28 mouse cellular contexts compared by ENCODE assay signal in genomic region chr7:135376048-135376447, GRCm38 (mm10). TPM values are rescaled to one million over a fixed set of nuclear protein-coding genes. Genes with fewer than 3 reads are reported as not detected.
A peak's percentile ranks its signal among the peaks of the same experiment; 100 is the strongest.
DNase-seq lines count a peak whose midpoint lies in the region; ATAC-seq lines count a peak whose summit lies in the region.
"Had no signal": no experiment of that assay in that cellular context is flagged by ENCODE, and none has a peak within 500 bp of the region (broad histone marks: within the 10 kb centered on the region; RNA-seq: fewer than 3 reads in every experiment).

No protein-coding gene starts in this region.

- H3K27me3 ChIP-seq in forebrain, embryonic 14.5 days (replicated peaks; ENCODE audit: control insufficient read depth, insufficient read depth, low read length) = no peaks in the 10 kb centered on the region
- no peaks in the 10 kb centered on the region for H3K27me3 ChIP-seq in forebrain, embryonic 10.5 days (ENCODE audit: poor library complexity, severe bottlenecking)
- no peaks in the 10 kb centered on the region for H3K27me3 ChIP-seq in neural tube, embryonic 14.5 days (ENCODE audit: control insufficient read depth, insufficient read depth, low read length)
- H3K27me3 ChIP-seq: embryonic facial prominence, embryonic 13.5 days; intestine, embryonic 15.5 days; limb, embryonic 15.5 days; liver, embryonic 15.5 days had no signal

- WGBS in forebrain, embryonic 14.5 days = 44% methylated on average over 13 of the region's 13 CpGs
- 92% methylated on average over 13 of the region's 13 CpGs for WGBS in forebrain, embryonic 10.5 days
- 58% methylated on average over 13 of the region's 13 CpGs for WGBS in neural tube, embryonic 14.5 days

- H3K36me3 ChIP-seq in forebrain, embryonic 14.5 days (ENCODE audit: control insufficient read depth, insufficient read depth, low read length) = no peaks in the 10 kb centered on the region
- no peaks in the 10 kb centered on the region for H3K36me3 ChIP-seq in forebrain, embryonic 10.5 days (replicated peaks)
- H3K36me3 ChIP-seq in neural tube, embryonic 14.5 days (ENCODE audit: control insufficient read depth, insufficient read depth, low read length) = no peaks in the 10 kb centered on the region
- H3K36me3 ChIP-seq: embryonic facial prominence, embryonic 13.5 days; heart, embryonic 13.5 days; intestine, embryonic 15.5 days; limb, embryonic 15.5 days; liver, embryonic 15.5 days; midbrain, embryonic 12.5 days had no signal

- no peaks in the 10 kb centered on the region for H3K9me3 ChIP-seq in forebrain, embryonic 14.5 days (replicated peaks; ENCODE audit: control insufficient read depth, low read length)
- H3K9me3 ChIP-seq in forebrain, embryonic 10.5 days = no peaks in the 10 kb centered on the region
- H3K9me3 ChIP-seq in neural tube, embryonic 14.5 days (ENCODE audit: control insufficient read depth, low read length) = no peaks in the 10 kb centered on the region
- H3K9me3 ChIP-seq: embryonic facial prominence, embryonic 13.5 days; heart, embryonic 13.5 days; intestine, embryonic 15.5 days; limb, embryonic 15.5 days; liver, embryonic 15.5 days; midbrain, embryonic 12.5 days had no signal

- no peak overlapping the region for H3K4me3 ChIP-seq in forebrain, embryonic 14.5 days (ENCODE audit: low read depth, low read length)
- H3K4me3 ChIP-seq in forebrain, embryonic 10.5 days = no peak overlapping the region
- H3K4me3 ChIP-seq in neural tube, embryonic 14.5 days (ENCODE audit: low read depth, low read length) = no peak overlapping the region
- H3K4me3 ChIP-seq: embryonic facial prominence, embryonic 13.5 days; heart, embryonic 13.5 days; intestine, embryonic 15.5 days; limb, embryonic 15.5 days; liver, embryonic 15.5 days; midbrain, embryonic 12.5 days; myocyte had no signal

- no peak overlapping the region for H3K9ac ChIP-seq in forebrain, embryonic 14.5 days (ENCODE audit: low read length)
- no peak overlapping the region for H3K9ac ChIP-seq in neural tube, embryonic 14.5 days (replicated peaks; ENCODE audit: low read depth, low read length)
- H3K9ac ChIP-seq: embryonic facial prominence, embryonic 13.5 days; heart, embryonic 13.5 days; intestine, embryonic 15.5 days; limb, embryonic 15.5 days; liver, embryonic 15.5 days; midbrain, embryonic 12.5 days had no signal

- H3K4me2 ChIP-seq in forebrain, embryonic 14.5 days (ENCODE audit: low read length) = no peak overlapping the region
- peak overlapping the region; percentile 6; the same call in 1 of the 2 replicates for H3K4me2 ChIP-seq in neural tube, embryonic 14.5 days (ENCODE audit: low read depth, low read length)
- H3K4me2 ChIP-seq: embryonic facial prominence, embryonic 13.5 days; heart, embryonic 13.5 days; intestine, embryonic 15.5 days; limb, embryonic 15.5 days; liver, embryonic 15.5 days; midbrain, embryonic 12.5 days had no signal

- ATAC-seq in forebrain, embryonic 14.5 days = no peak
- ATAC-seq in neural tube, embryonic 14.5 days (ENCODE audit: low read depth) = peak; percentile 70; the same call in 1 of the 2 replicates
- ATAC-seq: activated CD4-positive, CD25-positive, alpha-beta regulatory T cell, adult 4 months; CD4-positive, CD25-positive, alpha-beta regulatory T cell, adult 4 months; intestine, embryonic 15.5 days had no signal

- no peaks in the 10 kb centered on the region for H3K4me1 ChIP-seq in forebrain, embryonic 14.5 days (ENCODE audit: control insufficient read depth, insufficient read depth, low read length)
- peaks cover 6% of the 10 kb centered on the region for H3K4me1 ChIP-seq in forebrain, embryonic 10.5 days
- no peaks in the 10 kb centered on the region for H3K4me1 ChIP-seq in neural tube, embryonic 14.5 days (ENCODE audit: control insufficient read depth, insufficient read depth, low read length)
- H3K4me1 ChIP-seq: embryonic facial prominence, embryonic 13.5 days; heart, embryonic 13.5 days; intestine, embryonic 15.5 days; limb, embryonic 15.5 days; liver, embryonic 15.5 days; midbrain, embryonic 12.5 days had no signal

- peak; percentile 61 for DNase-seq in forebrain, embryonic 14.5 days (ENCODE audit: low spot score)
- no peak for DNase-seq in forebrain, embryonic 10.5 days (ENCODE audit: extremely low spot score, low spot score)
- DNase-seq in kidney, postnatal 4 days = peak; percentile 39 to 55
- DNase-seq in kidney, adult 11 months = no peak
- peak; percentile 31 to 48 for DNase-seq in right cerebral cortex, postnatal 10 days (ENCODE audit: low spot score in 2 of 2)
- DNase-seq in right cerebral cortex, adult 2 months (ENCODE audit: low spot score in 2 of 2) = no peak
- DNase-seq in thymus, postnatal 36 days = no peak
- DNase-seq: adrenal gland, postnatal 25 days; cerebellum, adult 11-12 months; cerebellum, postnatal 14 days; gastrocnemius, postnatal 14 days; heart, adult 18-20 months; thymus, adult 2 months had no signal

- H3K27ac ChIP-seq in forebrain, embryonic 14.5 days (ENCODE audit: low read depth, low read length) = no peak overlapping the region
- no peak overlapping the region for H3K27ac ChIP-seq in forebrain, embryonic 10.5 days
- H3K27ac ChIP-seq in neural tube, embryonic 14.5 days (ENCODE audit: low read depth, low read length) = 0 out of 2 replicates have a peak overlapping the region, but pooled peaks have one; percentile 16
- H3K27ac ChIP-seq: embryonic facial prominence, embryonic 13.5 days; heart, embryonic 13.5 days; intestine, embryonic 15.5 days; limb, embryonic 15.5 days; liver, embryonic 15.5 days; macrophage; midbrain, embryonic 12.5 days had no signal

RNA-seq across cellular contexts. Expression of gene Foxi2, which starts 34.1 kb away (rescaled TPM):
- not detected in 2 replicates for polyA plus RNA-seq in forebrain, embryonic 14.5 days (2014; fragmentation: Nextera tagmentation; extraction: Ambion mirVana)
- 3.4 and 3.6 TPM in 2 replicates for polyA plus RNA-seq in forebrain, embryonic 10.5 days (2016; fragmentation: Nextera tagmentation; extraction: Ambion mirVana)
- polyA plus RNA-seq in neural tube, embryonic 14.5 days (2014; fragmentation: Nextera tagmentation; extraction: Ambion mirVana) = not detected in 2 replicates
- polyA plus RNA-seq: activated CD4-positive, CD25-positive, alpha-beta regulatory T cell, adult 4 months; CD4-positive, CD25-positive, alpha-beta regulatory T cell, adult 4 months; heart, embryonic 13.5 days; intestine, embryonic 15.5 days; kidney, embryonic 14.5 days; limb, embryonic 15.5 days; liver, embryonic 15.5 days; lung, embryonic 16.5 days; macrophage; myocyte; stomach, embryonic 16.5 days; urinary bladder, adult 2 months had no signal

Comparison
In these comparisons a context has a peak if more than half of its experiments do, and no peak if none do; other contexts are left out.
1. DNase-seq: peak in forebrain, embryonic 14.5 days (single experiment), kidney, postnatal 4 days (2 of 2) and right cerebral cortex, postnatal 10 days (2 of 2); none in forebrain, embryonic 10.5 days (single experiment), kidney, adult 11 months (single experiment), right cerebral cortex, adult 2 months (0 of 2) and thymus, postnatal 36 days (0 of 2).